Mouse (Mus musculus) liver, adult 2 months (tissue): Measurements from ENCODE around the gene Chrna9. TPM values are rescaled to one million over a fixed set of nuclear protein-coding genes. Genes with fewer than 3 reads are reported as not detected.

ENCODE experiments used
- DNase-seq: peaks from one replicate; pipeline ENCODE4 v3.0.0-alpha.2; 2011; ENCODE audit warnings: low read depth, low spot score; ENCODE audit errors: extremely low read depth
- H3K27ac ChIP-seq: fragments of 200-500 bp; replicated peaks from 2 replicates; pipeline ENCODE4 v1.5.1; 2012; ENCODE audit warnings: low read depth, mild to moderate bottlenecking, control low read depth, inconsistent platforms, low read length; ENCODE audit not compliant: insufficient read depth
- H3K27me3 ChIP-seq: fragments of 200-500 bp; 2 replicates; pipeline ENCODE4 v1.6.1; 2012; ENCODE audit warnings: mild to moderate bottlenecking, moderate library complexity, low read length, inconsistent platforms; ENCODE audit not compliant: control insufficient read depth, insufficient read depth
- H3K36me3 ChIP-seq: fragments of 200-500 bp; 2 replicates; pipeline ENCODE4 v1.6.1; 2012; ENCODE audit warnings: low read length, inconsistent platforms; ENCODE audit not compliant: control insufficient read depth, insufficient read depth
- H3K4me1 ChIP-seq: fragments of 200-500 bp; 2 replicates; pipeline ENCODE4 v1.6.1; 2011; ENCODE audit warnings: low read length; ENCODE audit not compliant: control insufficient read depth, insufficient read depth
- H3K4me3 ChIP-seq: fragments of 200-500 bp; 2 replicates; pipeline ENCODE4 v1.5.1; 2011; ENCODE audit warnings: low read depth, mild to moderate bottlenecking, control low read depth, low read length, moderate library complexity; ENCODE audit not compliant: insufficient read depth
- H3K79me2 ChIP-seq: fragments of 200-500 bp; 2 replicates; pipeline ENCODE4 v1.6.1; 2012; ENCODE audit warnings: inconsistent platforms, mild to moderate bottlenecking, low read length, moderate library complexity; ENCODE audit not compliant: control insufficient read depth, insufficient read depth
- H3K9ac ChIP-seq: fragments of 200-500 bp; 2 replicates; pipeline ENCODE4 v1.6.1; 2012; ENCODE audit warnings: low read depth, mild to moderate bottlenecking, control low read depth, inconsistent platforms, low read length
- CTCF ChIP-seq: fragments of 200-500 bp; IDR thresholded peaks from 2 replicates; pipeline ENCODE4 v1.5.1; 2011; ENCODE audit warnings: low read depth, low read length, control low read depth
- POLR2A ChIP-seq: fragments of 200-500 bp; IDR thresholded peaks from 2 replicates; pipeline ENCODE4 v1.6.1; 2011; ENCODE audit warnings: low read length, control low read depth; ENCODE audit not compliant: insufficient read depth; ENCODE audit errors: extremely low read depth
- WGBS: fragments of 180-500 bp; shearing (Covaris S2); methylation state at CpG from one replicate; pipeline ENCODE4 v1.1.7; 2018; 5-methylcytosine and 5-hydroxymethylcytosine counted together
- polyA plus RNA-seq: library from polyadenylated mRNA; depleted of rRNA; stranded (reverse); fragments of >200 nt; gene quantifications from 2 replicates; pipeline ENCODE4 v1.2.3, GENCODE M21; 2012
- total RNA-seq: library from RNA; depleted of rRNA; stranded (reverse); fragments of >200 nt; gene quantifications from 2 replicates; pipeline ENCODE4 v1.2.3, GENCODE M21; 2014

Chrna9 gene
- total and polyA plus RNA-seq, 2 experiments, result not detected

DNA sequence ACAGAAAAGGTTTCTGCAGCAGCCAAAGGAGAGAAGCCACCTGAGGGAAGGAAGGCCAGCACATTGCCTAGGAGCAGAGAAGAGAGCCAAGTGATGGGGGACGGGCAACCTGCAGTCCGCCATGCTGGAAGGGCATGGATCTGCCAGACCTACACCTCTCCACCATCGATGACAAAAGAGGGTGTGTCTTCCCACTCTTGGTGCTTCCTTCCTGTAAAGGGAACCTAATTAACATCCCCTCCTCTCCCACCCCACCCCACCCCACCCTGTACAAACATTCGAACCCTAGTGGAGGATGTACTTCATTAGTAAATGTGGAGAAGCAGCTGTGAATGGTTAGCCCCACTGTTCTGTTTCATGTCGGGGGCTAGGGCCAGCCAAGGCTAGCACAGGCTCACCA, 22.5 kb upstream of the Chrna9 start:
- no peak for DNase-seq
- no peak overlapping the region for H3K9ac ChIP-seq
- no peaks in the 10 kb centered on the region for H3K27me3 ChIP-seq
- 83% methylated on average over 5 of the region's 5 CpGs for WGBS
- H3K79me2 ChIP-seq, result no peaks in the 10 kb centered on the region
- no peak overlapping the region for H3K27ac ChIP-seq
- no peaks in the 10 kb centered on the region for H3K36me3 ChIP-seq
- H3K4me3 ChIP-seq, result no peak overlapping the region
- TF ChIP-seq CTCF (no peak), POLR2A (no peak)
- no peaks in the 10 kb centered on the region for H3K4me1 ChIP-seq

DNA sequence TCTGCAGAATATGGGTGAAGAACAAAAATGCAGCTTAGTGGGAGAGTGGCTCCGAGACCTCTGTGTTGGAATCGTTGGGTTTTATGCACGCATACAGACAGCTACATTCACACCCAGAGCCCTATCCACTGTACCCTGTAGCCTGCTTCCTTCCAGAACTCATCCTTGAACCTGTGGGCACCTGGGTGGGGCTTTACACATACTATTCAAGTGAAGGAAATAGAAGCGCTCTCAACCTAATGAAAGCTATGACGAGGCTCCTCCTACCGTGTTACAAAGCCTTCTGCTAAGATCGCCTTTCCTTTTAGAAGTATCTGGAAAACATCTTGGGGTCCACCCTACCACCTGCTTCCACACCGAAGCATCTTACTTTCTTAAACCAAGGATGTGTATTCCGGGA, 21.6 kb upstream of the Chrna9 start:
- Histone ChIP-seq H3K9ac (no peak overlapping the region), H3K4me3 (no peak overlapping the region), H3K36me3 (no peaks in the 10 kb centered on the region), H3K79me2 (no peaks in the 10 kb centered on the region), H3K4me1 (no peaks in the 10 kb centered on the region), H3K27ac (no peak overlapping the region), H3K27me3 (no peaks in the 10 kb centered on the region)
- WGBS, result 91% methylated on average over 9 of the region's 9 CpGs
- TF ChIP-seq POLR2A (no peak), CTCF (no peak)
- no peak for DNase-seq

DNA sequence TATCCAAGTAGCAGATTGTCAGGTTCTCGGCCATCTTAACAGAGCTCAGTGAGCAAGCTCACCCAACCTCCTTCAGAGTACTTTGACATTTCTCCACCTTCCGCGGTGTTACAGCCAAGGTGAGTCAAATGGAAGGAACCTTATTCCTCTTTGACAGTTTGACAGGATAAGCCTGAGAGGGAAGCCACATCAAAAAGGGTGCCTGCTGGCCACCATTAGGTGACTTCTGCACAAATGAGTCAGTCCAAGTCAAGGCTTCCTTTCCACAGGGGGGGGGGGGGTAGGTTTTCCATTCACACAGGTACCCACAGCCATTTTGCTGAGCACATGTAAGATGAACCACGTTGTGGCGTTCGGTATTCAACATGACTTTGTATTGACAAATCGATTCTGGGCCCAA, 20.4 kb upstream of the Chrna9 start:
- no peak for DNase-seq
- Histone ChIP-seq H3K4me3 (no peak overlapping the region), H3K79me2 (no peaks in the 10 kb centered on the region), H3K4me1 (no peaks in the 10 kb centered on the region), H3K36me3 (no peaks in the 10 kb centered on the region), H3K9ac (no peak overlapping the region), H3K27me3 (no peaks in the 10 kb centered on the region), H3K27ac (no peak overlapping the region)
- WGBS, result 87% methylated on average over 7 of the region's 7 CpGs
- TF ChIP-seq CTCF, result no peak
- TF ChIP-seq POLR2A, result no peak

DNA sequence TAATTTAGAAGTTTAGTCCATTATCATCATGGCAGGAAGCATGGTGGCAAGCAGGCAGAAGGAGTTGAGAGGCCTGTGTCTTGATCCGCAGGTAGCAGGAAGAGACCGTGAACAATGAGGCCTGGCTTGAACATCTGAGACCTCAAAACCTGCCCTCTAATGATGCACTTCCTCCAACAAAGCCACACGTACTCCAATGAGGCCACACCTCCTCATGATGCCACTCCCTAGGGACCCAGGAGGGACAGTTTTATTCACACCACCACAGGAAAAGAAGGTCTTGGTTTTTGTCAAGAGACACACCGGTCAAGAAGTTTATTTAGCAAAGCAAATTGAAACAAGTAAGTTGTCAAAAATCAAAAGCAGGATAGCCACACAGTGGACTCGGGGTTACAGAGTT, 17.8 kb upstream of the Chrna9 start:
- DNase-seq, result no peak
- no peaks in the 10 kb centered on the region for H3K36me3 ChIP-seq
- H3K79me2 ChIP-seq, result no peaks in the 10 kb centered on the region
- no peak overlapping the region for H3K27ac ChIP-seq
- 89% methylated on average over 5 of the region's 5 CpGs for WGBS
- no peaks in the 10 kb centered on the region for H3K27me3 ChIP-seq
- H3K9ac ChIP-seq, result no peak overlapping the region
- TF ChIP-seq POLR2A (no peak), CTCF (no peak)
- H3K4me1 ChIP-seq, result no peaks in the 10 kb centered on the region
- H3K4me3 ChIP-seq, result no peak overlapping the region

DNA sequence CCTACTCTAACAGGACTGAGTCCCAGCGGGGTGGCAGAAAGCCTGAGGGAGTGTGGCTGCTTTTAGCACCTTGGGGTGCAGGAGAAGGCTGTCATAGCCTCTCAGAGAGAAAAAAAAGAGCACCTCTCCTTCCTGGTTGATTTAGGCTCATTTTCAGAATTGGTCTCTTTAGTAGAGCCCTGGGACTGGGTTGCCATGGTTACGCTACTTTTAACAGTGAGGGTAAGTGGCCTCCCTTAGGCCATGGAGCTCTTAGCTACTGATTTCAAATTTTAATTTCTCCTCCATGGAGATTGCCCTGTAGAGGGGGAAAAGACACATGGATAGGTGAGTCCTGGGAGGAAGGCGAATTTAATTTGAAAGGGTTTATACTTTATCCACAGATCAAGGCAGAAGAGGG, 16.1 kb upstream of the Chrna9 start:
- Histone ChIP-seq H3K27ac (no peak overlapping the region), H3K4me3 (no peak overlapping the region), H3K79me2 (no peaks in the 10 kb centered on the region), H3K36me3 (no peaks in the 10 kb centered on the region), H3K9ac (no peak overlapping the region), H3K4me1 (no peaks in the 10 kb centered on the region), H3K27me3 (no peaks in the 10 kb centered on the region)
- WGBS, result 89% methylated on average over 3 of the region's 3 CpGs
- no peak for TF ChIP-seq CTCF
- no peak for TF ChIP-seq POLR2A
- no peak for DNase-seq

DNA sequence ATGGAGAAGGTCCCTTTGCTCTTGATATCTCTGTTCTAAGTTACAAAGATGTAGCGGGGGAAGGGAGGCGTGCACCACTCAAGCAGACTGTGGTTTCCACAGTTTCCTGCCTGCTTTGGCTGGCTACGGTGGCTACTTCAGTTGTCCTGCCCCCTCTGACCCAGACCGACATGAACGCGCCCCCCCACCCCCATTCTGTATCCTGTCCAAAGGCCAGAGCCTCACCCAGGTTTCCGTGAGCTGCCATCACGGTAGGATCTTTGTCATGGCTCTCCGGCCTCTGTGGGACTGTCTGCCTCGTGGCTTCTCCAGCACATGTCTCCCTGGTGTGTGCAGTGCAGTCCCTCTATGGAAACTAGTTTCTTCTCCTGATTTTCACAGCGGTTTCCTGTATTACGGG, 15.4 kb upstream of the Chrna9 start:
- H3K27ac ChIP-seq, result no peak overlapping the region
- 73% methylated on average over 12 of the region's 12 CpGs for WGBS

More for the DNA sequence above, 15.4 kb upstream of the Chrna9 start:
- H3K36me3 ChIP-seq, result no peaks in the 10 kb centered on the region
- DNase-seq, result no peak
- no peaks in the 10 kb centered on the region for H3K79me2 ChIP-seq
- H3K9ac ChIP-seq, result no peak overlapping the region
- no peaks in the 10 kb centered on the region for H3K27me3 ChIP-seq
- H3K4me3 ChIP-seq, result no peak overlapping the region
- no peaks in the 10 kb centered on the region for H3K4me1 ChIP-seq
- TF ChIP-seq CTCF, result no peak
- TF ChIP-seq POLR2A, result no peak
